Mouse (Mus musculus) olfactory bulb, adult 2 months (tissue): ENCODE results near the gene Amigo3. TPM values are rescaled to one million over a fixed set of nuclear protein-coding genes. Genes with fewer than 3 reads are reported as not detected.
"Not testable (repeated sequence)": the region's sequence is repeated elsewhere in the genome, so short reads cannot be mapped to it uniquely, and the experiment has no call there.

Experiments used
- H3K27ac ChIP-seq: fragments of 200-500 bp; 2 replicates; pipeline ENCODE4 v1.5.1; 2012; ENCODE audit warnings: low read depth, low read length; ENCODE audit not compliant: insufficient read depth
- H3K4me1 ChIP-seq: fragments of 200-500 bp; 2 replicates; pipeline ENCODE4 v1.6.1; 2012; ENCODE audit warnings: low read length; ENCODE audit not compliant: control insufficient read depth, insufficient read depth
- H3K4me3 ChIP-seq: fragments of 200-500 bp; 2 replicates; pipeline ENCODE4 v1.5.1; 2012; ENCODE audit warnings: mild to moderate bottlenecking, low read depth, low read length, moderate library complexity; ENCODE audit not compliant: insufficient read depth
- CTCF ChIP-seq: fragments of 200-500 bp; IDR thresholded peaks from 2 replicates; pipeline ENCODE4 v1.5.1; 2012; ENCODE audit warnings: low read depth, mild to moderate bottlenecking, low read length, moderate library complexity; ENCODE audit not compliant: insufficient read depth
- POLR2A ChIP-seq: fragments of 200-500 bp; IDR thresholded peaks from 2 replicates; pipeline ENCODE4 v1.6.1; 2012; ENCODE audit warnings: mild to moderate bottlenecking, low read depth, low read length, moderate library complexity; ENCODE audit not compliant: insufficient read depth
- WGBS: fragments of 180-500 bp; shearing (Covaris S2); methylation state at CpG from one replicate; pipeline ENCODE4 v1.1.7; 2018; 5-methylcytosine and 5-hydroxymethylcytosine counted together
- polyA plus RNA-seq: library from polyadenylated mRNA; stranded (reverse); fragments of >200 nt; gene quantifications from 2 replicates; pipeline ENCODE4 v1.2.4, GENCODE M21; 2012; ENCODE audit warnings: low replicate concordance; ENCODE audit not compliant: missing spikeins, insufficient read depth, insufficient read length

The Amigo3 gene
- polyA plus RNA-seq, result not detected in 2 replicates

DNA sequence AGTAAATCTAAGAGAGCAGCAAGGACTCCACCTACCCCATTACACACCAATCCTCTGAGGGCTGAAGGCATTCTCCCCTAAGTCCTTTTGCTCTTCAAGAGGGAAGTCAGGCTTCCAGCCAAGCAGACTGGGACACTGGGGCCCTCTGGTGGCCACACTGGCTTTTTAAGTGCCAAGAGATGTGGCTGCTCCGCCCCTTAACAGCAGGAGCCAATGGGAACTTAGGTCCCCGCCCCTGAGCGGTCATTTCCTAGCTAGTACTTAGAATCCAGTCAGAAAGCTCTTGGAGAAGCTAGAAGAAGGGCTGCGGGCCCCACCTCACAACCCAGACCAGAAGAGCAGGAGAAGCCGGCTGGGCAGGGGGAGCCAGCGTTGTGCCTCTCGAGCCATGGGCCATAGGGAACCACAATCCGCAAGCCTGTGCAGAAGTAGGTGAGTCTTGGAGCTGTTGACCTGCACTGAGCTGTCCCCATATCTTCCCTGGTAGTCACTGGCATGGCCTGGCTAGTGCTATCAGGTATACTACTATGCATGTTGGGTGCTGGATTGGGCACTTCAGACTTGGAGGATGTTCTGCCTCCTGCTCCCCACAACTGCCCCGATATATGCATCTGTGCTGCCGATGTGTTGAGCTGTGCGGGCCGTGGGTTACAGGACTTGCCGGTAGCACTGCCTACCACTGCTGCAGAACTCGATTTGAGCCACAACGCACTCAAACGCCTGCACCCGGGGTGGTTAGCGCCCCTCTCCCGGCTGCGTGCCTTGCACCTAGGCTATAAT lies at the start of gene Amigo3:
Gene Amigo3 (plus strand): TSS at position 275 of the 780 bp plus-strand sequence.
- Histone ChIP-seq H3K4me3 (no peak within 1 kb of the TSS), H3K27ac (no peak within 1 kb of the TSS), H3K4me1 (peaks cover 25% of the 10 kb centered on the region)
- 55% methylated on average over 20 of the region's 20 CpGs for WGBS
- peak; percentile 69 for TF ChIP-seq CTCF
- TF ChIP-seq POLR2A, result no peak

DNA sequence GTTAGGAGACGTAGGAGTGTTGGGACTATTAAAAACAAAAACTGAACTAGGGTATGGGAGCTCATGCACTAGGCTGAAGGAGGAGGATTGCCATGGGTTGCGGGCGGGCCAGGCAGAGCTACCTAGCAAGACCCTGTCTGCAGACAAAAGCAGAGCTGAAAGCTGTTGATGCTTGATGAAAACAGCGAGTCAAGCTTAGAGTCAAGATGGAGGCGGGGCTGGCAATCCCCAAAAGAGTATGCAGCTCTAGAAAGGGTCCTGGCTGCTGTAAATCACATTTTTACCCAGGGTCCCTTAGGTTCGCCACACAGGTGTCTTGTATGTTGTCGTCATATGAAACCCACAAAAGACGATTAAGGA lies 49.4 kb upstream of the Amigo3 start:
- H3K27ac ChIP-seq, result peak overlapping the region; percentile 82
- H3K4me3 ChIP-seq, result peak overlapping the region; percentile 74
- peaks cover 5% of the 10 kb centered on the region; the same call in 1 of the 2 replicates for H3K4me1 ChIP-seq
- TF ChIP-seq CTCF (no peak), POLR2A (no peak)
- WGBS, result 4% methylated on average over 8 of the region's 8 CpGs

- no peak for TF ChIP-seq POLR2A
- TF ChIP-seq CTCF, result no peak
- Histone ChIP-seq H3K27ac (no peak overlapping the region), H3K4me1 (peaks cover 5% of the 10 kb centered on the region; the same call in 1 of the 2 replicates), H3K4me3 (no peak overlapping the region)
- 85% methylated on average over 5 of the region's 5 CpGs for WGBS
These were observed 44.9 kb upstream of the Amigo3 start for GRCm38 (mm10) chr9:108008041-108008440.

DNA sequence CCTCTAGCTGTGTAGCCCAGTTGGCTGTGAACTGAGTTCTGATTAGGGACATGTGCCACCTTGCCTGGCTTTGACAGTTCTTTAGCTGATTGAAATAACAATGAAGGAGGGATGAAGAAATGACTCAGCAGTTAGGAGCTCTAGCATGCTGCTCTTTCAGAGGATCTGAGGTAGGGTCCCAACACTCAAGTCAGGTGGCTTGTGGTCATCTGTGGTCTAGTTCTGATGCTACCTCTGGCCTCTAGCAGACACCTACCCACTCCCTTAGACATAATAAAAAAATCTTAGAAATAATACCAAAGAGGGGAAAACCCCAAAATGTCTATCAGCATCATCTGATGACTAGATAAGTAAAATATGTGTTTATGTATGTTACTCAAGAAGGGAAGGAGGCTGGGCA lies 42.6 kb upstream of the Amigo3 start:
- Histone ChIP-seq H3K27ac (no peak overlapping the region), H3K4me1 (peaks cover 3% of the 10 kb centered on the region; the same call in 1 of the 2 replicates), H3K4me3 (no peak overlapping the region)
- TF ChIP-seq POLR2A, result no peak

DNA sequence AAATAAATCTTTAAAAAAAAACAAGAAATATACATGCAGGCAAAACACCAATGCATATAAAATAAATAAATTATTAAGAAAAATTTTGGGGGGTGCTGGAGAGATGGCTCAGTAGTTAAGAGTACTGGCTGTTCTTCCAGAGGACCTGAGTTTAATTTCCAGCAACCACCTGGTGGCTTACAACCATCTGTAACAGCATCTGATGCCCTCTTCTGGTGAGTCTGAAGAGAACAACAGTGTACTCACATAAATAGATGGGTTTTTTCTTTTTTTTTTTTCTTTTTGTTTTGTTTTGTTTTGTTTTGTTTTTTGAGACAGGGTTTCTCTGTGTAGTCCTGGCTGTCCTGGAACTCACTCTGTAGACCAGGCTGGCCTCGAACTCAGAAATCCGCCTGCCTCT lies 39.4 kb upstream of the Amigo3 start:
- not testable (repeated sequence) for H3K27ac ChIP-seq, H3K4me1 ChIP-seq, H3K4me3 ChIP-seq
- WGBS, result 97% methylated on average over 2 of the region's 2 CpGs

GRCm38 (mm10) chr9:108017127-108017526 lies 35.8 kb upstream of the Amigo3 start:
- 47% methylated on average over 3 of the region's 3 CpGs for WGBS
- no peak for TF ChIP-seq CTCF
- no peak for TF ChIP-seq POLR2A
- H3K4me1 ChIP-seq, result peaks cover 5% of the 10 kb centered on the region; the same call in 1 of the 2 replicates

DNA sequence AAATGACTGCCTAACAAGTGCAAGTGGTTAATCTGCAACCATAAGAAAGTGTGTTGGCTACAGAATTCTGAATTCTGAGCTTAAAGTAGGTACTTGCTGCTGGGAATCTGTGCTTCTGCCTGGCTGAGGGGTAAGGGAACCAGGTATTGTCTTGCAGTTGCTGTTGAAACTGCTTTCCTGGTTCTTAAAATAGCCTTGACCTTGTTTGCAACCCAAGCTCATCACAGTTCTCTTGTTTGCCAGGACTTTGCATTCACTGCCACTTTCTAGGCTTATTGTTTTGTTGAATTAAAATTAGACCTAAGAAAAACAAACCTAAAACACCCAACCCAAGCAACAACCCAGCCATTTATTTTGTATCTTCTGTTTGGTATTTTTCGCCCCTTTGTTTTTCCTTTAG lies 32.2 kb upstream of the Amigo3 start:
- H3K27ac ChIP-seq, result no peak overlapping the region
- 71% methylated on average over 1 of the region's 1 CpGs for WGBS
- TF ChIP-seq POLR2A (no peak), CTCF (no peak)
- peaks cover 9% of the 10 kb centered on the region for H3K4me1 ChIP-seq
- H3K4me3 ChIP-seq, result no peak overlapping the region

More at GRCm38 (mm10) chr9:108017127-108017526, 35.8 kb upstream of the Amigo3 start:
- H3K4me3 ChIP-seq, result no peak overlapping the region
- H3K27ac ChIP-seq, result no peak overlapping the region

GRCm38 (mm10) chr9:108023216-108023615 lies 29.7 kb upstream of the Amigo3 start:
- 76% methylated on average over 3 of the region's 3 CpGs for WGBS
- Histone ChIP-seq H3K4me3 (no peak overlapping the region), H3K27ac (no peak overlapping the region), H3K4me1 (peaks cover 8% of the 10 kb centered on the region)
- TF ChIP-seq CTCF, result no peak
- TF ChIP-seq POLR2A, result no peak

GRCm38 (mm10) chr9:108026584-108026983 lies 26.4 kb upstream of the Amigo3 start:
- H3K4me1 ChIP-seq, result peaks cover 6% of the 10 kb centered on the region
- 73% methylated on average over 3 of the region's 3 CpGs for WGBS
- no peak overlapping the region for H3K27ac ChIP-seq
- no peak overlapping the region for H3K4me3 ChIP-seq
- no peak for TF ChIP-seq CTCF

- Histone ChIP-seq H3K27ac (no peak overlapping the region), H3K4me3 (no peak overlapping the region), H3K4me1 (peaks cover 4% of the 10 kb centered on the region)
- 98% methylated on average over 3 of the region's 3 CpGs for WGBS
- TF ChIP-seq CTCF, result no peak
These were observed 25.1 kb upstream of the Amigo3 start for GRCm38 (mm10) chr9:108027867-108028266.
